Mouse (Mus musculus): Measurements from ENCODE around the gene Zfp398.

- no peak for TF ChIP-seq CTCF (IDR thresholded peaks at IDR 0.05; ENCODE audit: control insufficient read depth, insufficient read depth, insufficient read length)
- no peak for TF ChIP-seq MYOG (IDR thresholded peaks at IDR 0.05; ENCODE audit: control insufficient read depth, extremely low read depth, insufficient read length)
- no peak for TF ChIP-seq FOSL1 (IDR thresholded peaks at IDR 0.05; ENCODE audit: insufficient read depth, low read length, poor library complexity, severe bottlenecking)
- TF ChIP-seq CEBPB (IDR thresholded peaks at IDR 0.05; ENCODE audit: low read depth) = no peak
- TF ChIP-seq USF1 (IDR thresholded peaks at IDR 0.05; ENCODE audit: low read depth) = no peak
- no peak for TF ChIP-seq MAX (IDR thresholded peaks at IDR 0.05)
These were observed 5.6 kb downstream of the Zfp398 start for GRCm38 (mm10) chr6:47841077-47841476.
